Mouse (Mus musculus): ENCODE measurements around the gene Gpr26.

DNA sequence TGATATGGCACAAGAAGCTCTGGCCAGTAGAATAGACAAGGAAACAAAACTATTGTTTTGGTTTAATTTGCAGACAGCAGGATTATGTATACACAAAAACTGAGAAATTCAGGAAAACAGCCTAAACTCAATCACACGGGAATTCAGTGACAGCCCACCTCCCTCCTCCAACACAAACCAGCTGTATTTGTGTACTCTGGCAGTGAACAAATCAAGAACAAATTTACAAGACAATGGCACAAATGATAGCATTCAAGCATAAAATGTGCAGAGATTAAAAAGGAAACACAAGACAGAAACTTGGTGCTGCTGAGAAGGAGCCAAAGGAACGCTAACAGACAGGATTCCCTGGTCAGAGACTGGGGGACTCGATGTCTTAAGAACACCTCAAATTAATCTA lies 12.9 kb upstream of the Gpr26 start:
- TF ChIP-seq POLR2A (IDR thresholded peaks at IDR 0.05; ENCODE audit: insufficient read depth, low read depth, low read length), result no peak
- TF ChIP-seq CTCF (IDR thresholded peaks at IDR 0.05; ENCODE audit: insufficient read depth, low read depth, low read length), result no peak

Data from olfactory bulb, adult 2 months (tissue).